Mouse (Mus musculus): ENCODE measurements at regions not wholly inside any gene's neighbourhood (a gene's known extent, or its start where the extent isn't known, plus 50 kb on each side); places are given as distances from the start of the nearest gene placed in this dataset.
A peak's percentile ranks its signal among the peaks of the same experiment; 100 is the strongest.

DNA sequence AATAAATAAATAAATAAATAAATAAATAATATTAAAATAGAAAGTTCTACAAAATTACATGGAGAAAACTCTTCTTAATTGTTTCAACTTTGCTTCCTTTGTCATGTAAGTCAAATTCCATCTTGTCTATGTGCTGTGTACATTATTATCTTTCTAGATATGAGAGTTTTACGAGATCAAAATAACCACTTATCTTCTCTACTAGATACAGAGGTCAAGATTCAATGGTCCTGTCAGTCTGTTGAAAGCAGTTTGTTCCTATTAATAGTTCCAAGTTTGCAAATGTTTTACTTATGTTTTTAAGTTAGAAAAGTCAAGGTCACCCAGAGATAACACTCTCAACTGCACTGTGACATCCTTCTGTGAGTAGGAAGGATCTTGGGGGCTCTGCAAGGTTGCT, 650.1 kb upstream of the Cited2 start:
- ATAC-seq (replicated peaks; ENCODE audit: low FRiP score): no peak
- H3K4me1 ChIP-seq: peaks cover 6% of the 10 kb centered on the region
- 76% methylated on average over 1 of the region's 1 CpGs for WGBS
- no peaks in the 10 kb centered on the region for H3K27me3 ChIP-seq
- H3K27ac ChIP-seq: no peak overlapping the region
- no peak overlapping the region for H3K4me3 ChIP-seq (replicated peaks)
- H3K9me3 ChIP-seq (replicated peaks): no peaks in the 10 kb centered on the region
- H3K36me3 ChIP-seq: no peaks in the 10 kb centered on the region
- H3K4me2 ChIP-seq: no peak overlapping the region
- no peak overlapping the region for H3K9ac ChIP-seq

DNA sequence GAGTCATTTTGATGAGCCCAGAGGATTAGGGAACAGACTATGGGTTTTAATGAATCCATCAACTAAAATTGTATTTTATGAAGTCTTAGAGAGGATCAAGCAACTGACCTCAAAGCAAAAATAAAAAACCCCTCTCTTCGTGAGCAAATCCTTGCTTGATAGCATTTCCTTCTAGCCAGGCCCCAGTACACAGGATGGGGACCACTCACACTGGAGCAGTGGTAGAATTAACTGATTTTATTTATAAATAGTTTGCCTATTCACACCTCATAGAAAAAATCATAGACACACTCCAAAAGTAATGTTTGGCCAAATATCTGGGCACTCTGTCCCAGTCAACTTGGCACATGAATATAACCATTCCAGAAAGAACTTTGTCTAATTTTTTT, 649.0 kb upstream of the Cited2 start:
- peaks cover 6% of the 10 kb centered on the region for H3K4me1 ChIP-seq
- H3K9me3 ChIP-seq (replicated peaks): no peaks in the 10 kb centered on the region
- 77% methylated on average over 1 of the region's 1 CpGs for WGBS

DNA sequence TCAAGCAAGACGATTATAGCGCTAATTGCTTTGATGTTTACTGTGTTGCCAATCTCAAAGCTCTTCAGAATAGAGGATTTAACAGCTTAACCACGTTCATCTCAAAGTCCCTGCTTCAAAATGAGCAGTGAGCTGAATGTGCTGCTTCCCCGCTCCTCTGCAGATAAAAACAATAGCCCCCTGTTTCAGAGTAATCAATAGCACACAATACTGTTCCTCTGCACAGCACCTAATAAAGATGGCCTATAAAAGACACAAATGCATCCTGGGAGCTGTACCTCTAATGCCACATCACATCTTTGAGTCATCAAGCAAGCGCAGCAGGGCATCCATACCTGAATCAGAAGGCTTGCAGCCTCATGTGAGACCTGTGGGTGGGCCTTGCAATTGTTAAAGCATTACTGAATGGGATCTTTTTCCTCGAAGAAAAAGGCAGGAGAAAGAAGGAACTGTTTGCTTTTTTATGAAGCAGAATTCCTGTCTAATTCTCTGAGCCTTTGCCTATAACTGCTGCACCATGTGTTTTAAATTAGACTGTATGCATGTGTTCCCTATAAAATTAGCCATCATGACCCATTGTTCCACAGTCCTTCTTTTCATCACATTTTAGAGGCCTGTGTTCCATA, 648.5 kb upstream of the Cited2 start:
- Histone ChIP-seq H3K9ac (no peak overlapping the region), H3K27me3 (no peaks in the 10 kb centered on the region), H3K4me3 (replicated peaks) (no peak overlapping the region), H3K9me3 (replicated peaks) (no peaks in the 10 kb centered on the region), H3K4me1 (peaks cover 6% of the 10 kb centered on the region), H3K36me3 (no peaks in the 10 kb centered on the region), H3K27ac (peak overlapping the region; percentile 42; the same call in 1 of the 2 replicates), H3K4me2 (no peak overlapping the region)
- 69% methylated on average over 6 of the region's 6 CpGs for WGBS
- ATAC-seq (replicated peaks; ENCODE audit: low FRiP score): no peak

More for the DNA sequence above, 649.0 kb upstream of the Cited2 start:
- no peaks in the 10 kb centered on the region for H3K27me3 ChIP-seq
- no peak overlapping the region for H3K9ac ChIP-seq
- H3K27ac ChIP-seq: no peak overlapping the region
- H3K4me2 ChIP-seq: no peak overlapping the region
- H3K4me3 ChIP-seq (replicated peaks): no peak overlapping the region
- no peak for ATAC-seq (replicated peaks; ENCODE audit: low FRiP score)
- H3K36me3 ChIP-seq: no peaks in the 10 kb centered on the region

DNA sequence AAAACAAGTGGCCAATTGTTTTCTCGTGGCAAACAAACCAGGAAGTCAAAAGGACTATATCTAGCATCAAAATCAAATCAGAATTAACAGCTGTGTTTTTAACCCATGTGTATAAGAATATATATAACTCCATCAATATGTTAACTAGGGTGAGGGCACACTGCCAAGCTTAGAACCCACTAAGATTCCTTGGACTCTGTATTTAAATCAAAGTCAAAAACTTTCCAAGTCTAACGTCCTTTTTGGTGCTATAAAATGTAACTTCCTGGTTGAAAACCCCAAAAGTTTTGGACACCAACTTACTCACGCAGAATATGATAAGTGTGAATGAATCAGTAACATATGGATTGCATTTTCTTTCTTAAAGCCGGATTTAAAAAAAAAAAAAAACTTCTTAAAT, 647.9 kb upstream of the Cited2 start:
- WGBS: 38% methylated on average over 4 of the region's 4 CpGs

DNA sequence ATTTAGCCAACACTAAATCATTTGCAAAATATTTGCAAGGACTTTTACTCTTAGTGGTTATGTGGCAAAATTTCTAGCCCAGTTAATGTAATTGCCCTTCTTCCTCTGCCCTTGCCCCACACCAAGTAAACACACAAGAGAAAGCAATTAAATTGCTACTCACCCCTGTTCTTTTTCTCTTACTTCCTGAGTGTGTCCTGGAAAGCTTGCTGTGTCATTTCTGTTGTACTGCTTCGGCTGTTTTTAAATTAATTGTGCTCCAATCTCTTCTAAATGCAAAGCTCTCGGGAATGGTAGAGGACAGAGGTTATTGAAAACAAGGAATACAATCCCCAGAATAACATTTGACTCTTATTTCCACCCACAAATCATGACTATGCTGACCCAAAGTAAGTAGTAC, 647.4 kb upstream of the Cited2 start:
- no peaks in the 10 kb centered on the region for H3K36me3 ChIP-seq
- no peak overlapping the region for H3K9ac ChIP-seq
- WGBS: 10% methylated on average over 2 of the region's 2 CpGs
- peaks cover 6% of the 10 kb centered on the region for H3K4me1 ChIP-seq
- H3K27ac ChIP-seq: peak overlapping the region; percentile 38
- 0 out of 2 replicates have a peak, but pooled peaks have one; percentile 25 for ATAC-seq (replicated peaks; ENCODE audit: low FRiP score)
- no peaks in the 10 kb centered on the region for H3K27me3 ChIP-seq
- H3K9me3 ChIP-seq (replicated peaks): no peaks in the 10 kb centered on the region
- no peak overlapping the region for H3K4me3 ChIP-seq (replicated peaks)
- H3K4me2 ChIP-seq: no peak overlapping the region

More for the DNA sequence above, 647.9 kb upstream of the Cited2 start:
- Histone ChIP-seq H3K4me1 (peaks cover 6% of the 10 kb centered on the region), H3K27ac (no peak overlapping the region), H3K9me3 (replicated peaks) (no peaks in the 10 kb centered on the region), H3K4me2 (no peak overlapping the region), H3K36me3 (no peaks in the 10 kb centered on the region), H3K4me3 (replicated peaks) (no peak overlapping the region), H3K9ac (no peak overlapping the region), H3K27me3 (no peaks in the 10 kb centered on the region)
- ATAC-seq (replicated peaks; ENCODE audit: low FRiP score): no peak

DNA sequence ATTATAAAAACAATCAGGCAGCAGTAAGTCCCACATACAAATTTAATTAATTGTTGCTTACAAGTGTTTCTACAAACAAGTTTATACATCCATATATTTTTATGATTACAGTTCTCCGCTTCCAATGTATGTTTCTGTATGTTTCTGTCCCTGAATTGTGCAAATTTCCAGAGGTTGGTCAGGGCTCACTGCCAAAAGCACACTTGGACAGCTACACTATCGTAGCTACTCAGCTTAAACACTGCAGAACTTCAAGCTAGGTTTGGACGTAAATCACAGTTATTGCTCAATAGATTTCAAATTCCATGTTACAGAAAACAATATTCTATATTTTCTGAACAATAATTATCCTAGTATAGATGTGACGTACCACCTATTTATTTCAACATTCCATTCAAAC, 646.8 kb upstream of the Cited2 start:
- H3K9ac ChIP-seq: no peak overlapping the region
- H3K27me3 ChIP-seq: no peaks in the 10 kb centered on the region
- peaks cover 6% of the 10 kb centered on the region for H3K4me1 ChIP-seq
- H3K4me3 ChIP-seq (replicated peaks): no peak overlapping the region
- no peak overlapping the region for H3K27ac ChIP-seq
- WGBS: 50% methylated on average over 4 of the region's 4 CpGs
- no peak for ATAC-seq (replicated peaks; ENCODE audit: low FRiP score)
- H3K36me3 ChIP-seq: no peaks in the 10 kb centered on the region
- H3K9me3 ChIP-seq (replicated peaks): no peaks in the 10 kb centered on the region
- no peak overlapping the region for H3K4me2 ChIP-seq

DNA sequence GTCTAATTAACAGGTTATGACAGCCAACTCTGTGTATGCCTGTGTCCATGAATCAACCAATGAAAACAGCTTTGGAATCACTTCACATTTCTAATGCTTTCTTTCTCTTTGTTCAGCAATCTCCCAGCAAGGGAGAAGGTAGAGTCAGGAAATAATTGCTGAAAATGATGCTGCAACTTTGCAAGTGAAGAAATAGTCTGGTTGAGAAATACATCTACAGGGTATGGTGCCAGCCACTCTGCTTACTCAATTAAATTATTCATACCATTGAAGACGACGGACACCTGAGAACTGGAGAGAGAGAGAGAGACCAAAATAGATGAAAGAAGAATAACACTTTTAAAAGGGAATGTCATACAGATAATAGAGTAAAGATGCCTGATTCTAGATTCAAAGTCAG, 645.4 kb upstream of the Cited2 start:
- Histone ChIP-seq H3K9me3 (replicated peaks) (no peaks in the 10 kb centered on the region), H3K4me2 (no peak overlapping the region), H3K4me3 (replicated peaks) (no peak overlapping the region), H3K4me1 (peaks cover 6% of the 10 kb centered on the region), H3K9ac (no peak overlapping the region), H3K27ac (no peak overlapping the region), H3K27me3 (no peaks in the 10 kb centered on the region), H3K36me3 (no peaks in the 10 kb centered on the region)
- ATAC-seq (replicated peaks; ENCODE audit: low FRiP score): no peak
- 87% methylated on average over 2 of the region's 2 CpGs for WGBS

DNA sequence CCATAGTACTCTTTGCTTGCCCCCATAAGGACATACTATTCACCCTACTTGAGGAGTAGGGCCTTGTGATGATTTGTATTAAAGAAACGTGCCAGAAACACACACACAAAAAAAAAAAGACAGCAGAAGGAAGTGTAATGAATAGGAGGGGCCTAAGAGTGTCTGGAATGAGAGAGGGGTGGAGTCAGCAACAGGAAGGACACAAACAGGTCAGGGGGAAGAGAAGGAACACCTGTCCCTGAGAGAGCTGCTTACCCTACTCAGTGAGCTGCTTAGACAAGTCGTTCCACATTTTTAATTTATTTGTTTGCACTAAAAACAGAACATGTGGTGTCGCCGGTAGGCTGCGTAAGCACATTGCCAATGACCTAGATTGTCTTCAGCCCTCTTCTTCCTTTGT, 642.2 kb upstream of the Cited2 start:
- H3K36me3 ChIP-seq: no peaks in the 10 kb centered on the region
- H3K27me3 ChIP-seq: no peaks in the 10 kb centered on the region
- H3K4me2 ChIP-seq: no peak overlapping the region
- H3K27ac ChIP-seq: no peak overlapping the region
- no peaks in the 10 kb centered on the region for H3K9me3 ChIP-seq (replicated peaks)
- no peaks in the 10 kb centered on the region for H3K4me1 ChIP-seq
- H3K4me3 ChIP-seq (replicated peaks): no peak overlapping the region
- no peak overlapping the region for H3K9ac ChIP-seq
- WGBS: 55% methylated on average over 5 of the region's 5 CpGs
- ATAC-seq (replicated peaks; ENCODE audit: low FRiP score): 0 out of 2 replicates have a peak, but pooled peaks have one; percentile 60

DNA sequence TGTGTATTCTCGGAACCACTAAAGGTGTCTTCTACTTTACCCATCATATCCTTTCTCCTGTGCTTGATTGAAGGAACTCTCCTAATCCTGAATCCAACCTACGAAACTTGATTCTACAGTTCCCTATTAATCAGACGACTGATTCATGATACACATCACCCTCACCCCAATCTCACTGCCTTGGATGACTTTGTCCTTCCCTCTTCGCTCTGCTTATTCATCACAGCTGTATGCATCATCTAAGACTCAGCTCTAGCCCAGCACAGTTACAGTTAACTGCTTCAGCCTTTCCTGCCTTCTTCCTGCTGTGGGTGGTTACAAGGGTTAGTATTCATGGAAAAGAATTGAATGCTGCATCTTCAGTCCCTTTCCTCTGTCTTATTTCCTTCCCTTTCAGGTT, 640.1 kb upstream of the Cited2 start:
- no peak for ATAC-seq (replicated peaks; ENCODE audit: low FRiP score)
- no peak overlapping the region for H3K4me2 ChIP-seq
- H3K4me3 ChIP-seq (replicated peaks): no peak overlapping the region
- 73% methylated on average over 4 of the region's 4 CpGs for WGBS
- no peaks in the 10 kb centered on the region for H3K9me3 ChIP-seq (replicated peaks)
- no peak overlapping the region for H3K27ac ChIP-seq
- H3K9ac ChIP-seq: no peak overlapping the region
- no peaks in the 10 kb centered on the region for H3K36me3 ChIP-seq
- no peaks in the 10 kb centered on the region for H3K27me3 ChIP-seq
- no peaks in the 10 kb centered on the region for H3K4me1 ChIP-seq

DNA sequence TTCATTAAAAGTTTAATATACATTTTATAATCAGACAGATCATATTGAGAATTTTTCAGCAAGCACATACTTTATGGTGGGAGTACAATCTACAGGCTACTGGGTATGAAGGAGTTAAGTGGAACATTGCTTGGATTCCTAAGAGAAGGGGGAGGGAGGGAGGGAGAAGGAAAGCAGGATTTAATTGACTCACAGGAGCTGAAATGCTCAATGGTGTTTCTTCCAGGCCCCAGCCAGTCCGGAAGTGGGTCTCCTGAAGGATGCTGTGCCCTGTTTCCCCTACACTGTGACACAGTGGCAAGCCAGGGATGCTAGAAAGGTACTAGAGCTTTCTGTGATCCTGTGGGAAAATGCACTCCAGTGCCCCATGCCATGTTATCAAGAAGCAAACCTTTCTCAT, 621.0 kb upstream of the Cited2 start:
- no peak overlapping the region for H3K4me3 ChIP-seq (replicated peaks)
- H3K27ac ChIP-seq: no peak overlapping the region
- no peak overlapping the region for H3K9ac ChIP-seq
- WGBS: 6% methylated on average over 1 of the region's 1 CpGs
- H3K9me3 ChIP-seq (replicated peaks): no peaks in the 10 kb centered on the region
- no peaks in the 10 kb centered on the region for H3K36me3 ChIP-seq
- peak; percentile 71 for ATAC-seq (replicated peaks; ENCODE audit: low FRiP score)
- H3K27me3 ChIP-seq: no peaks in the 10 kb centered on the region
- H3K4me2 ChIP-seq: no peak overlapping the region
- peaks cover 4% of the 10 kb centered on the region for H3K4me1 ChIP-seq

DNA sequence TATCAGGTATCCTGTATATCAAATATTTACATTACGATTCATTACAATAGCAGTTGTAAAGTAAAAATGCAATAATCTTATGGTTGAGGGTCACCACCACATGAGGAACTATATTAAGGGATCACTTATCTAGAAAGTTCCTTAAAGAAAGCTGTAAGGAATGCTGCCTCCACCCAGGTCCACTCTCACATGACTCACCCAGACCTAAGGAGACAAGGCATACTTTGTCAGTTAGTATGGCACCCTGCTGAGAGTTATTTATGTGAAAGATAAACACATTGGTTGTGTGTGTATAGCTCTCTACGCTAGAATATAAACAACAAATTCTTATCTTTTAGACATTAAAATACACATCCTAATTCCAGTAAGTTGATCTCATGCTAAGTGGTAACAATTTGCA, 619.6 kb upstream of the Cited2 start:
- Histone ChIP-seq H3K9me3 (replicated peaks) (no peaks in the 10 kb centered on the region), H3K27me3 (no peaks in the 10 kb centered on the region), H3K4me2 (no peak overlapping the region), H3K4me1 (peaks cover 4% of the 10 kb centered on the region), H3K4me3 (replicated peaks) (no peak overlapping the region), H3K36me3 (no peaks in the 10 kb centered on the region), H3K9ac (no peak overlapping the region), H3K27ac (no peak overlapping the region)
- ATAC-seq (replicated peaks; ENCODE audit: low FRiP score): no peak
- WGBS: 74% methylated on average over 2 of the region's 2 CpGs

DNA sequence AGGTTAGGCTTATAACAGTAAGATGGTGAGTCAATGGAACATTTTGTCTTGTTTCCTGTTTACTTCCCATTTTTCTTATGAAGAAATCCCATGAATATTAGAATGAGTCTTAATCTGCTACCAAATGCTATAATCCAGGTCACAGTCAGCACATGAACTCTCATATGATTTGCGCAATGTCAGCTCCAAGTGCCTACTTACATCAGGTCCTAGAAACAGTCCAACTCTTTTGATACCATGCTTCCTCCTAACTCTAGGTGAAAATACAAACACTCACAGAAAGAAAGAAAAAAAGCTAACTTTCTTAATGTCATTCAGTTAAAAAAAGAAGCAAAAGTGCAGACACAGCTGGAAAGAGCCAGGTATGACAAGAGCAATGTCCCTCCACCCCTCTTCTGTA, 616.2 kb upstream of the Cited2 start:
- ATAC-seq (replicated peaks; ENCODE audit: low FRiP score): no peak
- no peak overlapping the region for H3K4me2 ChIP-seq
- H3K27me3 ChIP-seq: no peaks in the 10 kb centered on the region
- peaks cover 4% of the 10 kb centered on the region for H3K4me1 ChIP-seq
- H3K36me3 ChIP-seq: no peaks in the 10 kb centered on the region
- WGBS: 98% methylated on average over 1 of the region's 1 CpGs
- no peak overlapping the region for H3K27ac ChIP-seq
- no peak overlapping the region for H3K9ac ChIP-seq
- no peak overlapping the region for H3K4me3 ChIP-seq (replicated peaks)
- no peaks in the 10 kb centered on the region for H3K9me3 ChIP-seq (replicated peaks)

DNA sequence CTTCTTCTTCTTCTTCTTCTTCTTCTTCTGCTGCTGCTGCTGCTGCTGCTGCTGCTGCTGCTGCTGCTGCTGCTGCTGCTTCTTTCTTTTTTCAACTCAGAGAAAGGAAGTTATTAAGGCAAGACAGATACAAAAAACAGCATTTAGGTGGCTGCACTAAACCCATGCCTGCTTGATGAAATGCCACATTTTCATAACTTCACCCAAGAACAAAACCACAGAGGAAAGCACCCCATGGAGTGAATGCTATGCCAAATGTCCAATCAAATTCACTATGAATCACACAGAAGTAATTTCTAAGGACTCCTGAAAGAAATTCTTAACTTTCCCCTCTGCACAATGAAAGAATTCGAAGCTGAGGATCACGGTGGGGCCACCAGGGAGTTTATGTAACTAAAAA, 611.9 kb upstream of the Cited2 start:
- no peak overlapping the region for H3K9ac ChIP-seq
- H3K36me3 ChIP-seq: no peaks in the 10 kb centered on the region
- no peak for ATAC-seq (replicated peaks; ENCODE audit: low FRiP score)
- H3K27me3 ChIP-seq: no peaks in the 10 kb centered on the region
- no peak overlapping the region for H3K27ac ChIP-seq
- no peaks in the 10 kb centered on the region for H3K4me1 ChIP-seq
- H3K4me2 ChIP-seq: no peak overlapping the region
- no peak overlapping the region for H3K4me3 ChIP-seq (replicated peaks)
- WGBS: 79% methylated on average over 2 of the region's 2 CpGs
- no peaks in the 10 kb centered on the region for H3K9me3 ChIP-seq (replicated peaks)
